Mouse (Mus musculus): ENCODE data around the gene Anpep.
A peak's percentile ranks its signal among the peaks of the same experiment; 100 is the strongest.
"Not testable (repeated sequence)": the region's sequence is repeated elsewhere in the genome, so short reads cannot be mapped to it uniquely, and the experiment has no call there.

The Anpep gene

GRCm38 (mm10) chr7:79810611-79811506 is 50.0 kb downstream of the Anpep start, which contains the start of gene Mesp2:
Mesp2 (plus strand) TSS chr7:79810727.
- DNase-seq (ENCODE audit: low read depth, low spot score): peak; percentile 37

- DNase-seq (ENCODE audit: low read depth, low spot score): no peak
Observed at GRCm38 (mm10) chr7:79808561-79808960, 52.3 kb downstream of the Anpep start.

- DNase-seq (ENCODE audit: low read depth, low spot score): no peak
Observed at GRCm38 (mm10) chr7:79803887-79804286, 57.0 kb downstream of the Anpep start.

- DNase-seq (ENCODE audit: low read depth, low spot score): no peak
Observed at GRCm38 (mm10) chr7:79802037-79802436, 58.8 kb downstream of the Anpep start.

GRCm38 (mm10) chr7:79801391-79801790 is 59.5 kb downstream of the Anpep start:
- no peak for DNase-seq (ENCODE audit: low read depth, low spot score)

GRCm38 (mm10) chr7:79800336-79800735 is 60.5 kb downstream of the Anpep start:
- DNase-seq (ENCODE audit: low read depth, low spot score): no peak

GRCm38 (mm10) chr7:79799506-79799905 is 61.4 kb downstream of the Anpep start:
- DNase-seq (ENCODE audit: low read depth, low spot score): no peak

- DNase-seq (ENCODE audit: low read depth, low spot score): peak; percentile 50
Observed at GRCm38 (mm10) chr7:79799048-79799447, 61.8 kb downstream of the Anpep start.

GRCm38 (mm10) chr7:79798606-79799005 is 62.3 kb downstream of the Anpep start:
- DNase-seq (ENCODE audit: low read depth, low spot score): peak; percentile 11

GRCm38 (mm10) chr7:79793688-79794087 is 67.2 kb downstream of the Anpep start, which contains the start of gene Mesp1:
Mesp1 (minus strand) TSS chr7:79793788.
- no peak for DNase-seq (ENCODE audit: low read depth, low spot score)

GRCm38 (mm10) chr7:79792635-79793421 is 68.0 kb downstream of the Anpep start:
- DNase-seq (ENCODE audit: low read depth, low spot score): no peak

GRCm38 (mm10) chr7:79789812-79790211 is 71.0 kb downstream of the Anpep start:
- DNase-seq (ENCODE audit: low read depth, low spot score): not testable (repeated sequence)

- DNase-seq (ENCODE audit: low read depth, low spot score): peak; percentile 43
Observed at GRCm38 (mm10) chr7:79786295-79786694, 74.6 kb downstream of the Anpep start.

- DNase-seq (ENCODE audit: low read depth, low spot score): no peak
Observed at GRCm38 (mm10) chr7:79782516-79782855, 78.4 kb downstream of the Anpep start.

- no peak for DNase-seq (ENCODE audit: low read depth, low spot score)
Observed at GRCm38 (mm10) chr7:79781826-79782515, 78.9 kb downstream of the Anpep start.

- DNase-seq (ENCODE audit: low read depth, low spot score): peak; percentile 44
Observed at GRCm38 (mm10) chr7:79780647-79781626, 79.9 kb downstream of the Anpep start.

Measured in retina, adult 2 months (tissue).